Mouse (Mus musculus) C2C12 (cell line): ENCODE data around the gene Rnase4. TPM values are rescaled to one million over a fixed set of nuclear protein-coding genes. Genes with fewer than 3 reads are reported as not detected.

Experiments
- H3K27me3 ChIP-seq: one replicate; pipeline ENCODE4 v1.6.1; 2011; ENCODE audit not compliant: control insufficient read depth, insufficient read depth, insufficient read length
- H3K36me3 ChIP-seq: one replicate; pipeline ENCODE4 v1.6.1; 2011; ENCODE audit not compliant: control insufficient read depth, insufficient read depth
- H3K4me3 ChIP-seq: one replicate; pipeline ENCODE4 v1.5.1; 2011; ENCODE audit warnings: mild to moderate bottlenecking, control low read depth; ENCODE audit not compliant: poor library complexity, insufficient read depth, severe bottlenecking
- H3K79me2 ChIP-seq: one replicate; pipeline ENCODE4 v1.6.1; 2011; ENCODE audit not compliant: control insufficient read depth, insufficient read depth
- H3K79me3 ChIP-seq: one replicate; pipeline ENCODE4 v1.6.1; 2011; ENCODE audit warnings: low read depth, control low read depth
- H3ac ChIP-seq: one replicate; pipeline ENCODE3; 2011; ENCODE audit warnings: low read depth; ENCODE audit not compliant: control insufficient read depth, insufficient read length
- CEBPB ChIP-seq: IDR thresholded peaks from one replicate; pipeline ENCODE4 v1.6.1; 2011; ENCODE audit warnings: low read depth, mild to moderate bottlenecking, control low read depth, moderate library complexity
- CTCF ChIP-seq: IDR thresholded peaks from one replicate; pipeline ENCODE4 v1.5.1; 2011; ENCODE audit not compliant: control insufficient read depth, insufficient read depth, insufficient read length
- FOSL1 ChIP-seq: IDR thresholded peaks from one replicate; pipeline ENCODE4 v1.8.0; 2011; ENCODE audit warnings: mild to moderate bottlenecking, low read length; ENCODE audit not compliant: poor library complexity, insufficient read depth, severe bottlenecking
- MAX ChIP-seq: IDR thresholded peaks from one replicate; pipeline ENCODE4 v1.6.1; 2011; ENCODE audit warnings: mild to moderate bottlenecking, control low read depth
- MYOD1 ChIP-seq: IDR thresholded peaks from one replicate; pipeline ENCODE4 v1.6.1; 2011; ENCODE audit warnings: low read depth; ENCODE audit not compliant: control insufficient read depth, insufficient read length
- MYOG ChIP-seq: IDR thresholded peaks from one replicate; pipeline ENCODE4 v1.6.1; 2011; ENCODE audit not compliant: control insufficient read depth, insufficient read length; ENCODE audit errors: extremely low read depth
- USF1 ChIP-seq: IDR thresholded peaks from one replicate; pipeline ENCODE4 v1.6.1; 2011; ENCODE audit warnings: low read depth, mild to moderate bottlenecking, control low read depth, moderate library complexity
- polyA plus RNA-seq: library from polyadenylated mRNA; unstranded; fragments of >200 nt; fragmentation: generic; extraction: Trizol; gene quantifications from one replicate; pipeline ENCODE4 v1.2.1, GENCODE M21; 2012; ENCODE audit warnings: missing spikeins

The Rnase4 gene
- polyA plus RNA-seq, 1 experiment = 14.5 TPM

- Histone ChIP-seq H3K36me3 (no peaks in the 10 kb centered on the region), H3K79me3 (no peaks in the 10 kb centered on the region), H3K4me3 (no peak overlapping the region), H3ac (no peak overlapping the region), H3K79me2 (no peaks in the 10 kb centered on the region), H3K27me3 (peaks cover 4% of the 10 kb centered on the region)
- no peak for TF ChIP-seq FOSL1
- no peak for TF ChIP-seq USF1
- no peak for TF ChIP-seq MAX
- TF ChIP-seq CTCF = no peak
- TF ChIP-seq CEBPB = no peak
- no peak for TF ChIP-seq MYOG
These were observed 51.2 kb downstream of the Rnase4 start for GRCm38 (mm10) chr14:51142119-51142518.

- TF ChIP-seq CEBPB (no peak), MYOG (no peak), MAX (no peak), USF1 (no peak), FOSL1 (no peak), CTCF (no peak), MYOD1 (no peak)
- no peak overlapping the region for H3ac ChIP-seq
These were observed 51.7 kb downstream of the Rnase4 start for GRCm38 (mm10) chr14:51142568-51142967.

GRCm38 (mm10) chr14:51143287-51143686 is 52.4 kb downstream of the Rnase4 start:
- H3ac ChIP-seq = no peak overlapping the region
- no peaks in the 10 kb centered on the region for H3K79me3 ChIP-seq
- H3K4me3 ChIP-seq = no peak overlapping the region
- TF ChIP-seq USF1 = no peak
- TF ChIP-seq FOSL1 = no peak
- no peak for TF ChIP-seq MAX
- TF ChIP-seq CEBPB = no peak
- TF ChIP-seq MYOG = no peak
- no peak for TF ChIP-seq MYOD1
- TF ChIP-seq CTCF = no peak
- no peaks in the 10 kb centered on the region for H3K79me2 ChIP-seq
- peaks cover 4% of the 10 kb centered on the region for H3K27me3 ChIP-seq
- no peaks in the 10 kb centered on the region for H3K36me3 ChIP-seq

More at GRCm38 (mm10) chr14:51142568-51142967, 51.7 kb downstream of the Rnase4 start:
- no peaks in the 10 kb centered on the region for H3K36me3 ChIP-seq
- no peaks in the 10 kb centered on the region for H3K79me3 ChIP-seq
- H3K27me3 ChIP-seq = peaks cover 4% of the 10 kb centered on the region
- no peaks in the 10 kb centered on the region for H3K79me2 ChIP-seq
- H3K4me3 ChIP-seq = no peak overlapping the region

- H3K27me3 ChIP-seq = peaks cover 4% of the 10 kb centered on the region
- H3K36me3 ChIP-seq = no peaks in the 10 kb centered on the region
- TF ChIP-seq USF1 (no peak), CTCF (no peak), MYOD1 (no peak), MYOG (no peak), FOSL1 (no peak), MAX (no peak)
- H3ac ChIP-seq = no peak overlapping the region
- no peaks in the 10 kb centered on the region for H3K79me3 ChIP-seq
- no peaks in the 10 kb centered on the region for H3K79me2 ChIP-seq
- H3K4me3 ChIP-seq = no peak overlapping the region
These were observed 53.1 kb downstream of the Rnase4 start for GRCm38 (mm10) chr14:51143937-51144336.

GRCm38 (mm10) chr14:51144451-51144850 is 53.6 kb downstream of the Rnase4 start:
- Histone ChIP-seq H3ac (no peak overlapping the region), H3K4me3 (no peak overlapping the region), H3K36me3 (no peaks in the 10 kb centered on the region), H3K79me3 (no peaks in the 10 kb centered on the region), H3K27me3 (peaks cover 4% of the 10 kb centered on the region), H3K79me2 (no peaks in the 10 kb centered on the region)
- TF ChIP-seq USF1 (no peak), FOSL1 (no peak), MYOG (no peak), MYOD1 (no peak), MAX (no peak), CTCF (no peak), CEBPB (no peak)

- TF ChIP-seq CEBPB = no peak
- no peak for TF ChIP-seq MYOG
- TF ChIP-seq USF1 = no peak
- TF ChIP-seq MYOD1 = no peak
- TF ChIP-seq CTCF = no peak
- no peak for TF ChIP-seq MAX
- no peak for TF ChIP-seq FOSL1
- no peak overlapping the region for H3ac ChIP-seq
- H3K79me2 ChIP-seq = no peaks in the 10 kb centered on the region
- H3K4me3 ChIP-seq = no peak overlapping the region
- no peaks in the 10 kb centered on the region for H3K36me3 ChIP-seq
- peaks cover 4% of the 10 kb centered on the region for H3K27me3 ChIP-seq
- no peaks in the 10 kb centered on the region for H3K79me3 ChIP-seq
These were observed 54.6 kb downstream of the Rnase4 start for GRCm38 (mm10) chr14:51145521-51145920.
